Mouse (Mus musculus): ENCODE results near the gene Lamc1. TPM values are rescaled to one million over a fixed set of nuclear protein-coding genes. Genes with fewer than 3 reads are reported as not detected.

Lamc1 gene
- polyA plus RNA-seq, 1 experiment from 2014 or later = 26.9 TPM

- ATAC-seq (ENCODE audit: low FRiP score, low read depth) = no peak
- Histone ChIP-seq H3K36me3 (no peaks in the 10 kb centered on the region), H3K27ac (replicated peaks) (no peak overlapping the region), H3K9ac (replicated peaks) (no peak overlapping the region), H3K4me1 (peaks cover 13% of the 10 kb centered on the region), H3K27me3 (no peaks in the 10 kb centered on the region), H3K9me3 (no peaks in the 10 kb centered on the region), H3K4me2 (replicated peaks) (no peak overlapping the region), H3K4me3 (no peak overlapping the region)
- WGBS = 74% methylated on average over 12 of the region's 12 CpGs
Observed at GRCm38 (mm10) chr1:153174801-153175200, 157.8 kb downstream of the Lamc1 start.

DNA sequence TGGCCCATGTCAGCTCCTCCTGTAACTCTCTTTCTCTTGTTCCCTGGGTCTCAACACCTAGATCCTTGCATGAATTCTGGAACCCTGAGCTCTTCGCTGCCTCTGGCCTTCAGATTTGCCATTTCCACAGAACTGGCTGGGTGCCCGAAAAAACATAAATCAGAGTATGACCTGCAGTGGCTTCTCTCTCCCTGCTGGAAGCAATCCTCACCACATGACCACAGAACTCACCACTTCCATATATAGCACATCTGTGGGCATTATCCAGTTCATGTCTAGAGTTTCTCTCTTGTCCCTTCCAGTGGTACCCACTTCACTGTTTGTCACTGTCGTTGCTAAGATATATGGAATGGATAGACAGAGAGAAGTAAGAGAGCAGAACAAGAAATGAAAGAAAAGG lies 159.3 kb downstream of the Lamc1 start:
- Histone ChIP-seq H3K4me1 (peaks cover 13% of the 10 kb centered on the region), H3K9me3 (no peaks in the 10 kb centered on the region), H3K4me3 (no peak overlapping the region), H3K4me2 (replicated peaks) (no peak overlapping the region), H3K36me3 (no peaks in the 10 kb centered on the region), H3K9ac (replicated peaks) (no peak overlapping the region), H3K27me3 (no peaks in the 10 kb centered on the region), H3K27ac (replicated peaks) (no peak overlapping the region)
- 75% methylated on average over 3 of the region's 3 CpGs for WGBS
- no peak for ATAC-seq (ENCODE audit: low FRiP score, low read depth)

GRCm38 (mm10) chr1:153172291-153172731 lies 160.3 kb downstream of the Lamc1 start:
- peaks cover 13% of the 10 kb centered on the region for H3K4me1 ChIP-seq
- no peak overlapping the region for H3K9ac ChIP-seq (replicated peaks)
- no peak for ATAC-seq (ENCODE audit: low FRiP score, low read depth)
- no peak overlapping the region for H3K4me3 ChIP-seq
- WGBS = 36% methylated on average over 9 of the region's 9 CpGs
- no peaks in the 10 kb centered on the region for H3K9me3 ChIP-seq
- no peak overlapping the region for H3K27ac ChIP-seq (replicated peaks)
- no peaks in the 10 kb centered on the region for H3K36me3 ChIP-seq
- H3K4me2 ChIP-seq (replicated peaks) = no peak overlapping the region
- H3K27me3 ChIP-seq = no peaks in the 10 kb centered on the region

DNA sequence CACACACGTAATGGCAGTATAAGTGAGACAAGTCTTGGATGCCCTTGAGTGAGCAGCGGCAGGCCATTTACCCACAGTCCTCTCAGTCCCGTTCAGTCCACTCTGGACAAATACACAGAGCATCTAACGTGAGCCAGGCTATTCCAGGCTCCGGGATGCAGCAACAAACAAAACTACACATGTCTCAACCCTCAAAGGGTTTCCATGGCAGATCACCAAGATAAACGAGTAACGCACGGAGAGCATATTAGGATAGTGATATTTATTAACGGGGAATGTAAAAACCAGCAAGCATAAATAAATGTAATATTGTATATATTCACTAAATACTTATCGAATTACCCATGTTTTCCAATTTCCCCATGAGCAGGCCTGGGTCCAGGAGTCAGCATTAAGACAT lies 161.6 kb downstream of the Lamc1 start:
- 84% methylated on average over 10 of the region's 10 CpGs for WGBS
- no peak overlapping the region for H3K9ac ChIP-seq (replicated peaks)
- ATAC-seq (ENCODE audit: low FRiP score, low read depth) = no peak
- H3K36me3 ChIP-seq = no peaks in the 10 kb centered on the region
- no peak overlapping the region for H3K27ac ChIP-seq (replicated peaks)
- H3K27me3 ChIP-seq = no peaks in the 10 kb centered on the region
- H3K9me3 ChIP-seq = no peaks in the 10 kb centered on the region
- no peak overlapping the region for H3K4me3 ChIP-seq
- no peak overlapping the region for H3K4me2 ChIP-seq (replicated peaks)
- H3K4me1 ChIP-seq = peaks cover 13% of the 10 kb centered on the region

Other genes with a start within 250 kb of the Lamc1 start
- gene Lamc2, start 146.3 kb downstream of the Lamc1 start, polyA plus RNA-seq (2016; fragmentation: Nextera tagmentation; extraction: Ambion mirVana) = 0.38 and 0.88 TPM in 2 replicates
- 0.17 and 0.22 TPM in 2 replicates for gene Shcbp1l, start 92.4 kb upstream of the Lamc1 start, polyA plus RNA-seq (2016; fragmentation: Nextera tagmentation; extraction: Ambion mirVana)
- 50.3 and 53.9 TPM in 2 replicates for gene Dhx9, start 154.9 kb upstream of the Lamc1 start, polyA plus RNA-seq (2016; fragmentation: Nextera tagmentation; extraction: Ambion mirVana)
- gene Npl, start 217.3 kb upstream of the Lamc1 start, polyA plus RNA-seq (2016; fragmentation: Nextera tagmentation; extraction: Ambion mirVana) = 16.3 and 16.7 TPM in 2 replicates

Data from midbrain, embryonic 12.5 days (tissue).